Mouse (Mus musculus) adrenal gland, postnatal 4 days (tissue): ENCODE measurements at regions not wholly inside any gene's neighbourhood (a gene's known extent, or its start where the extent isn't known, plus 50 kb on each side); places are given as distances from the start of the nearest gene placed in this dataset.
"Not testable (repeated sequence)": the region's sequence is repeated elsewhere in the genome, so short reads cannot be mapped to it uniquely, and the experiment has no call there.

ENCODE experiments used
- DNase-seq, 2 experiments: peaks; one replicate each; pipeline ENCODE4 v3.0.0; 2021 to 2022; ENCODE audit warnings: low spot score in 2 of 2, mixed read lengths in 2 of 2

DNA sequence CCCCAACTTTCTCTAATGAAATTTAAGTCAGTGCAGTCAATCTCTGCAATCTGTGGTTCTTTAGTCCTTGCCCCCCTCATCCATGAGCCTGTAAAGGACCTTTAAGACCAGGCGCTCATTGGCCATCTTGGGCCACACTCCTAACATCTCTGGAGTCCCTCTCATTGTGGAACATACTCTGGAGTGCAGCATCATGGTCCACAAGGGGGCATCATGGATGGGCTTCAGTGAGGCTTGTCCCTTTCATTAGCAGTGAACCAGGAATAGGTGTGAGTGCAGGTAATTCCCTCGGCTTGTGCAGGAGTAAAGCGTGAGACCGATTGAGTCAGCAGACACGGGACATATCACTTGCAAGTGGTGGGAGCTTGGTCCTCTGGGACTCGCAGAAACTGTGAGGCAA, 137.7 kb downstream of the Sall1 start:
- no peak for DNase-seq

DNA sequence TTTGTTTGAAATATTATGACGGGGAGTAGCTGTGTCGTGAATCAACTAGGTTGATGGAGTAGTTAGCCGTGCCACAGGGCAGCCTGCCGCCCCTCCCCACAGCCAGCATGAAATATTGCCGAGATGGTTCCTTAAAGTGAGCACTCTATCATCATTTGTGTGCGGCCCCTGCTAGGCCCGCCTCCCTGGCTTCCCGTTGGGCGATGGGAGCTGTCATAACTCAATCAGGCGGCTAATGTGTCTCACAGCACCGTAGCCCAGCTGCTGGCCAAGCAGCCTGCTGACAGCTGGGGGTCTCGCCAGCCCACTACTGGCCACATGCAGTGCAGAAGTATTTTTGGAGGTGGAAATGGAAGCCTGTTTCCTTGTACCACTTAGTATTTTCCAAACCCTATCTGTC, 140.9 kb downstream of the Sall1 start:
- no peak for DNase-seq

DNA sequence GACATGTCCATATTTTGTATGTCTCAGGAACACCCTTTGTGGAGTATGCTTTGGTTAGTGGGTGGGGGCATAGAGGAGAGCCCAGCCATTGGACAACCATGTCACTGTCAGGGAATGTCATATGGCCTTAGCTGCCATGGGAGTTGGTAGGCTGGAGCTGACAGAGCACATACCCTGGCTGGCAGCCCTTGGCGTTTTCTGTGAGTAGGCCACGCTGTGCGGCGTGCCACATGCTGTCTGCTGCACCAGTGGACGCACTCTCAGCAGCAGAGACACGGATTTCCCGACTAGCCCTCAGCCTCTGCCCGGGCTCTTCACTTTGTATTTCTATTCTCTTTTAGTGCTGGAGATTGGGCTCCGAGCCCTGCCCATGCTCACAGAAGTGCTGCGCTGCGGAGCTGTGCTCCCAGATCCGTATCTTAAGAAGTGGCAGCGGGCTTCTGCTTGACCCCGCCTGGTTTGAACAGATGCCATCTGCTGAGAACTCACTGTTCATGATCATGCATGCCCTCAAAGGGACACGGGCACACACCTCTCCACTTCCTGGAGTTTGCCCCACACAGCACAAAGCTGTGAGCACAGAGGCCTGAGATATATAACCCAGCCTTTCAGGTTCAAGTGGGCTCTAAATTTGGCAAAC, 160.1 kb downstream of the Sall1 start:
- DNase-seq = no peak

DNA sequence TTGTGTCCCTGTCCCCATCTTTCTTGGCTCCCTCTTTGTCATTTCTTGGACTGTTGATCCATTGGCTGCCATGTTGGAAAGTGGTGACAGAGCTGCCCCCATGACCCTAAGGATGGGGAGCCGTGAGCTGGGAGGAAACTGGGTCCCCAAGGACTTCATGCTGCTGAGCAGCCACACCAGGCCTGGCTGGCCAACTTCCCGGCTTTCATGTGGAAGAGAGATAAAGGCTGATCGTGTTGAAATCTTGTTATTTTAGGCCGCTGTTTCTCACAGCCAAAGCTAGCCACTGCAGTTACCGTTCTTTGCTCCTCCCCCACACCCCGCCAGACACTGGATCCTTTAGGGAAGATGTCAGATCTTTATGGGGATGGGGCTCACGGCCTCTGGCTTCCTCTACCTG, 164.1 kb downstream of the Sall1 start:
- DNase-seq = no peak

DNA sequence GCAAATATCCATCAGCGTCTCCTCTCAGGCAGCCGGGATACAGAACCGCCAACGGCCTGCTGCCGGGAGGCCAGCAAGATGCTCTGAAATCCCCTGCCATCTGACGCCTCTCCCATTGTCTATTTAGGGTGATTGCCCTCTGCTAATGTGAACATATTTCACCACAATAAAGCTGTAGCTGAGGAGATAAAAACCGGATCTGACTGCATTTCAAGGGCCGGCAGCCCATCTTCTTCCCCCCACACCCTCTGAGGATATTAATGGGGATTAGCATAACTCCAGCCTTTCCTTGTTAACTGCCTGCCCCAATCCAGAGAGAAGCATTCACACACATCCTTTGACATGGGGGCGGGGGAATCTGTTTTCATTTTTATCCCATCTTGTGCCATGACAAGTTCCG, 166.0 kb downstream of the Sall1 start:
- no peak for DNase-seq

DNA sequence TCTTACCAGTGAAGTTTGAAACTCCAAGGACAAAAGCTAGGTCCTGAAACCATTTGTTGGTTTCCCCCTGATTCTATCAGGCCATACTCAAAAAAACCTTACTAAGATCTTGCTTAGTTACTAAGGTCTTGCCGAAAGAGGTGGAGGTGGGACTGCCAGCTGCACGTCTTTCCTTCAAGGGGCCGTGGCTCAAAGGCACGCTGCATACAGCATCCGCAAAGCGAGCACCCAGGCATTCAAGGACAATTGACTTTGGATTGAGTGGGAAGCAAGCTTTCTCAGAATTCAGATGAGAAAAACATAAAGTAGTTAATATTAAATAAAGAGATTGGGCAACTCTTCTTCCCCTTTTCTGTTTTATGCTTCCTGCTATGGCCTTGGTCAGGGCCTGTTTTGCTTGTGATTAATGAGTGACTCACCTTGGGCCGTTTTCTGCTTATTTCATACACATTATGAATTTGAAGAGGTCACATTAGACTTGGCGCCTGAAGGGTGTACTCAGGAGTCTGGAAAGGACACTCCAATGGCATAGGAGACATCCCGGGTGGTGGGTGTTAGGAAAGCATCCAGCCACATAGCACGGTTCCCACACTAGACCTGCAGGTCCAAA, 166.1 kb downstream of the Cyld start:
- no peak for DNase-seq

DNA sequence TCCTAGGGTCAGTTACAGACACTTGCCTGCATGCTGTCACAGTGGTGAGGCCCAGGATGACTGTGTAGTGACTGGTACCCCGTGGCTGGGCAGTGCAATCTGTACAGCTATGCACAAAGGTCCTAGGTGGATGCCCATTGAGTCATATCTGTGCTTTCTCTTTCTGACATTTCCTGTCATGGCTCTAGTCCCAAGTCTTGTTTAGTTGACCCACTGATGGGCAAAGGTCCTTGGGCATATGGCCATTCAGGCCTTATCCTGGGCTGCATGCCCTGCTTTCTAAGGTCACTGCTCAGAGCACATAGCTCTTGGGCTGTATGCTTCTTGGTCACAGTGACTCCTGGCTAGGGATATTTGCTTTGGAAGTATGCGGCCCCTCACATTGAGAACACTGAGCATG, 160.4 kb downstream of the Cyld start:
- no peak for DNase-seq

DNA sequence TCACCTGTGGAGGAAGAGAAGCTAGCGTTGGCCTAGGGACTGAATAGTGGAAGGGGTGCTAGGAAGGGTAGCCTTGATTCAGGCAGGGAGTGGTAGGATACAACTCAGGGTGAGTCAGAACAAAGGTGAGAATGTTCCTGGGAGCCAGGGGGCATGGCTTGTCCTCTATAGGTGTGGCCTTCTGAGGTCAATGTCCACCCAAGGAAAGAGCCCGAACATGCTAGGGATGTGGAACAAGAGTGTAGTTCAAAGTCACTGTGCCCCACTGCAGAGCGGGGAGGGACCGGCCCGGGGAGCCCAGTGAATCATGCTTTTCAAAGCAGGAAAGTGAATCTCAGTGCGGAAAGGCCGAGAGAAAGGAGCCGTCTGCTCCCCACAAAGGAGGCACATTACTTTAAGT, 156.4 kb downstream of the Cyld start:
- DNase-seq = no peak

DNA sequence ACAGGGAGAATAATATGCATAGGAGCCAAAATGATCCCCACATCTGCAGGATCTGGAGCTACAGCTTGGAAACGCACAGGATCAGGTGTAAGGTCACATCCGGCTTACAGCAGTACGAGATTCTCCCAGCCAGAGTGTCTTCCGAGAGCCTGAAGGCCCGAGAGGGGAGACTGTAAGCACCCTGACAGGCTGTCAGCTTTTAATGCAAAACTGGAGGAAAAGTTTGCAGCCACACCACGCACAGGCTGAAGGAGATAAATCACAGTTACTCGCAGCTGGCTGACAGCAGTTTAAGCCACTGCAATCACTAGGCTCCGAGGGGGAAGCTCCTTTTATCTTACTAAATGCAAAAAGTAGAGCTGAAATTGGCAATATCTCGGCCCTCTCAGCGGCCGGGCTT, 149.1 kb downstream of the Cyld start:
- DNase-seq = no peak

DNA sequence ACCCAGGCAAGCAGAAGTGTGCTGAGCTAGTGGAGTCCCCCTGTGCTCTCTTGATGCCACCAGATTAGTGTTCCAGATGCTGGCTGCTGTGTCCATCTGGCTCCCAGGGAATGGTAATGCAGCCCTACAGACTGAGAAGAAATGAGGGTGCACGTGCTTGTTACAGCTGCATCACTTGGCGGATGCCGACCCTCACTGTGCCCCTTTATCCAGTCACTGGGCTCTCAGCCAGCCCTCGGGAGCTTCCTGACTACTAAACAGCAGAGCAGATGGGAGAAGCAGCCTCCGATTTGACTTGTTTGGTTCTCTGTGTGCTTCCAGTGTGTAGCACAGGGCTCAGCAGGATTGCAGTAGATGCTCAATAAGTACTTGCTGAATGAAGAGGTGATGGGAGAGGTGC, 147.5 kb downstream of the Cyld start:
- DNase-seq = no peak

DNA sequence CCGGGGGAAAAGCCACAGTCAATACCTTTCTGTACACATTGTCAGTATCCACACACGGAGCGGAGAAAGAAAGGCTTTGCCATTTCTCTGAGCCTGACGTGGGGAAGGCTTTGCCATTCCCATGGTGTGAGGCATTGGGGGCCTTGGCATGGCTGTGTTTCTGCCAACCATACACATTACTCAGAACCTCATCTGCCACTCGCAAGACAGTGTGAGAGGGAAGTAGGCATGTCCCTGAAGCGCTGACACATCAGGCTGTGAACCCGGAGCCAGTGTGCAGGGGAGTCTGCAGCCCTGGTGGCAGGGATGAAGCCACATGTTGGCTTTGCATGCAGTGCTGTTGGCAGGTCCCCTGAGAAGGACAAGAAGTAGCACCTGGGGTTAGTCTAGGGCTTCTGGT, 145.6 kb downstream of the Cyld start:
- DNase-seq = no peak

DNA sequence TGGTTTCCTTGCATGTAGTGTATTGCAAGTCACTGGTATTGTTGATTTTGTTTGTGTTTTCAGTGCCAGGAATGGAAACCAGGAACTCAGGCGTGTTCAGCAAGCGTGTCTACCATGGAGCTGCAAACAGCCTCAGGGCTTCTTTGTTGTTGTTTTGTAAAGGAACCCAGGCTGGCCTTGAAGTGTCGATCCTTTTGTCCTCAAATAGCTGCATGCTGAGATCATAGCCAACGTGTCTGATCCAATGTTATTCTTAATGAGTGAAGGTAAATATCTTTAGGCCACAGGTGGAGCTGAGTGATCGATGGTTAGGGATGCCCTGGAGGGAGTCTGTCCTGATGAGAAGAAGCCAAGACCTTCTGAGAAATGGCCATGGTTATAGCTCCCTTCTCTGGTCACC, 143.3 kb downstream of the Cyld start:
- DNase-seq = no peak

DNA sequence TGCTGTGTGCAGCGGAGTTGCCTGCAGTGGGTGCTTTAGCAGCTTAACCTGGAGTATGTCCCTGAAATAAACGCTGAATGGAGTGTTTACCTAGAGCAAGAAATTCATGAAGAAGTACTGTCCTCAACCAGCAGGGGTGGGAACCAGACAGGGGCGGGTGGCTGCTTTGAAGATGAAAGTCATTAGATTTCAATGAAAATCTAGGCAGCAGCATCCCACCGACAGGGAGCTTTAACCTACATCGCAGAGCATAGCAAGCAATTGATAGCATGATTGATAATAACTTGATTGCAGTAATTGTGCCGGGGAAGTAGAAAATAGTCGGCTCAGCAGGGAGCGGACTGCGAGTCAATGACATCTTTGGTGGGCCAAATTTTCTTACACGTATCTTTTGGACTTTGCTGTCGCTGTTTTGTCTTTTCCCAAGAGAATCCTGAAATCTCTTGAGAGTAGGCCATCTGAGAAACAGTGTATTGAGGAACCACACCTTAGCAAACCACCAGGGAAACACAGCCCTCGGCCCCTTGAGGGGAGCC, 139.0 kb downstream of the Cyld start:
- no peak for DNase-seq

DNA sequence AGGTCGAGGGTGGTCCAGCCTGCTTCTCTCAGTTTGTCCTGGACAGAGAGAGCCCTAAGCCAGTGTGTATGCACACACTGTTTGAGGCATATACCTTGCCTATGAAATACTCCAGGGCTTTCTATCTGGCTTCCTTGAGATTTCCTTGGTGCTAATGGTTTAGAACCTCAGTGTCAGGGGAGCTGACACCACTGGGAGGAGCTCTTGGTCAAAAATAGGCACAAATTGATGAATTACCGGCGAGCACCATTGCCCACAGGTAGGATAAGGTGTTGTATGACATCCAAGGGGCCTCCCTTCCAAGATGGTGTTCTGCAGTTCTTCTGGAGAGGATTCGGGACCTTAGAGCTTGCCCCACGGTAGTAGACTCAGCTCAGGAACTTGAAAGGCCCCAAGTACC, 129.0 kb downstream of the Cyld start:
- DNase-seq = no peak

DNA sequence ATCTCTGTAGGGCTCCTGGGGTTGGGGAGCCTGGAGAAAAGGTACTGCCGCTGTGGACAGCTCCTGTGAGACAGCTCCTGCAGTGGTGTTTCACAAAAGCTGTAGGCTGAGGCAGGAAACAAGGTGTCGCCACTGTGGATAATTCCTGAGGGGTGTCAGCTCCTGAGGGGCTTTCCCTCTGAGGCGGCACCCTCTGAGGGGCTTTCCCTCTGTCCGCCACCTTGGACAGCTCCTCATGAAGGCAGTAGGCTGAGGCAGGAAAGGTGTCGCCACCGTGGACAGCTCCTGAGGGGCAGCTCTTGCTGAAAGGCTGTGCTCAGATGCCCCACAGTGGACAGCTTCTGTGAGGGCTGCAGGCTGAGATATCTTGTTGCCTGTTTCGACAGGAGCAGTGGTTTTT, 127.1 kb downstream of the Cyld start:
- DNase-seq = no peak

DNA sequence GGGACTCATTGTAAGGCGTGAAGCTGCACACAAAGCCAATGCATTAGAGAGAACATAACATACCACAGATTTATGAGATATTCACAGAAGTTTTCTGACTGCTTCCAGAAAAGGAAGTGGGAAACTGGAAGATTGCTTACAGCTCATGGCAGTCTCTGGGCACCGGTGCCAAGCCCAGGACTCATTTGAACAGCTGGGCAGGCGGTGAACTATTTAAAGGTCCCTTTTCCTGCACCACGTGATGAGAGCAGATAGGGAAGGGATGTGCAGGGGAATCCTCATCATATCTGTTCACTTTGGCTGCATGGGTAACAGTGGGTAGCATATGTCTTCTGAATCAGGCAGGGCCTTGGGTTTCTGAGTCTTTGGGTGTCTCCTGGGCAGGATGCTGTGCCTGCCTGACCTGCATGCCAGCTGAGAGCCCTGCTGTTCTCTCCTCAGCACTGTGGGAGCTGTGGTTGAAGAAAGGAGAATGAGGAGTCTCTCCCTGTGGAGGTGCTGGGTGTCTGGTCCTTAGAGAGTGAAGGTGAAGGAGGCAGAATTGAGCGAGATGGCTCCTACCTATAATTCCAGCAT, 123.5 kb downstream of the Cyld start:
- no peak for DNase-seq

DNA sequence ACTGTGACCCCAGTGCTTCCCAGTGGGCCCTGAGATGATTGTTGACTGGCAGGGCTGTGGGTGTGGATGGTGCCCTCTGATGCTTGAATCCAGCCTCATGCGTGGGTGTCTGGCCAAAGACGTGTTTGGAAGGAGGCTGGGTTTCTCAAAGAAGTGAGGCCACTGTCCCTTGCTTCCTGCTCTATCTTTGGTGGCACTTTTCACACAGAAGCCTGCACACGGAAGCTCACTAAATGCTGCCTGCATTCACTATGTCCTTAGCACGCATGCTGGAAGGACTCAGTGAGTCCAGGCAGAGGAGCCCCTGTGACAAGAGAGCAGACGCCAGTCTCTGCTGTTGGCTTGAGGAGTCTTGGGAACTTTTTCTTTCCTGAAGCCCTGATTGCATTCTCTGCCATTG, 119.6 kb downstream of the Cyld start:
- DNase-seq = no peak

DNA sequence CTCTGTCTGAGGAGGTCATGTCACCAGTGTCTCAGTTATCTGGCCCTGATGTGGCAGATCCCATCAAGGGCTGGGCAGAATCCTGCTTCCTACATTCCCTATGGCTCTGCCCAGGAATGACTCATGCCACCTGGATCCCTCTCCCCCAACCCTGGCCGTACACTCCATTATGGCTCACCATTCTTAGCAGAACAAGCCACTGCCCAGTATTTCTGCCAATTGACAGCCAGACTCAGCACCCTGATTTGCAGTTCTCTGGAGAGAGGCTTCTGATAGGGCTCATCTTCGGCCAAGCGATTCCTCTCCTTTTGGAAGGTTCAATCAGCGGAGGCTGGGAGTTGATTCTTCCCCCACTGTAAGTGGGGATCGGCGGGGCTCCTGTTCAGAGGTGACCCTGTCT, 117.4 kb downstream of the Cyld start:
- no peak for DNase-seq

DNA sequence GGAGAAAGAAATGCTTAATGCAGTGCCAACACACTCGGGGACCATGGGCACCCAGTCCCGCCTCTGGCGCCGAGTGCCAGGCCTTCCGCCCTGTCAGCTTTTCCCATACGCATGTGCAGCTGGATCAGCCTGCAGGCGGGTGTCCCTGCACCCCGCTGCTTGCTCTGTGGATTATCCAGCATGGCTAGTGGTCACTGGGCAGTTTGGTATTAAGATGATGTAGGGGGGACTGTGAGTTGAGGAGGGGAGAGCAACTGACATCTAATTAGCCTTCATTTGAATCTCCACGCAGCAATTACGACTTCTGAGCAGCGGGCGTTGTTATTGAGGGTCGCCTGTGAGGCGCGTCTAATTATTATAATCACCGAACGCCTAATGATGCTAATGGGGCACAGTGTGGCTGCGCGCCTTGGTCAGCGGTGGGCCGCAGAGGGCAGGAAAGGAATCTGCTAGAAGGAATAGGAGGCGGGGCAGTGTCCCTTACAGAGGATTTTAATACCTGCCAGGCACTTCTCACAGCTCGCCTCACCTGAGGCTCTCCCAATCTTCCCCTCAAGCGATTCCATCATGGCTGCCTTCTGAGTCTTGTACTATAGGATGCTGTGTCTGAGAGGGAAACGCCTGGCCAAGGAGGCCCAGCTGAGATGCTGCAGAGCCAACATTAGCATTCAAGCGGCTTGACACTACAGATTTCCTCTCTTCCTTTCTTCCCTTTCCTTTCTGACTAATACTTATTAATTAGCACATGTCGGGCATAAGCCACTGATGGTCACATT, 116.3 kb downstream of the Cyld start:
- DNase-seq = no peak

DNA sequence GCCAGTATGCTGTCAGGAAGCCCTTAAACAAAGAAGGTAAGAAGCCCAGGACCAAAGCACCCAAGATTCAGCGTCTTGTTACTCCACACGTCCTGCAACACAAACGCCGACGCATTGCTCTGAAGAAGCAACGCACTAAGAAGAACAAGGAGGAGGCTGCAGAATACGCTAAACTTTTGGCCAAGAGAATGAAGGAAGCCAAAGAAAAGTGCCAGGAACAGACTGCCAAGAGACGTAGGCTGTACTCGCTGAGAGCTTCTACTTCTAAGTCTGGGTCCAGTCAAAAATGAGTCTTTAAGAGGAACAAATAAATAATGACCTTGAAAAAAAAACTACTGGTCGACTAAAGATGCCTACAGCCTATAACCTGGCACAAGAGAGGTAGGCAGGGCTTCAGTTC, 110.0 kb downstream of the Cyld start:
- DNase-seq = not testable (repeated sequence)
